Mouse (Mus musculus): ENCODE results near the gene Tmem135.

GRCm38 (mm10) chr7:89222609-89223008, 181.4 kb downstream of the Tmem135 start:
- TF ChIP-seq CTCF (IDR thresholded peaks at IDR 0.05) (no peak), EP300 (IDR thresholded peaks at IDR 0.05) (no peak)
